Mouse (Mus musculus): ENCODE results near the gene Hoxd12.

DNA sequence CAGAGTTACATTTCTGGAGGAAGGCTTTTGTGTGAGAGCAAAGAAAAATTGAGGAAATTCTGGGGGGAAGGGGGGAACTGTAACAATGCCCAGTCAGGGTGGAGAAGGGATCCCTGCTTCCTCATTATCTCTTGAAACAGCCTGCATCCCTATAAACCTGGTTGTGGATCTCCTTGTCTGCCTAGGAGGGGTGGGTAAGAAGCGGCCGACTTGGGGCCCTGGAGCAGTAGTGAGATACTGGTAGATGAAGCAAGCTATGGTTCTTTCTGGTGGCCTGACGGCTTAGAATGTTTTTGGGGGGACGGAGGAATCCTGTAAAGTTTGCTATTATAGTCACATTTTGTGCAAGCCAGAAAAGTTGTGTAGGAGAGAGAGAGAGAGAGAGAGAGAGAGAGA lies 18.6 kb downstream of the Hoxd12 start:
- TF ChIP-seq CTCF (IDR thresholded peaks at IDR 0.05; ENCODE audit: extremely low read depth, insufficient read length, insufficient replicate concordance, low read depth, low read length): no peak
- TF ChIP-seq POLR2A (IDR thresholded peaks at IDR 0.05; ENCODE audit: low read depth, low read length): no peak
